Mouse (Mus musculus) lung, postnatal 0 days (tissue): ENCODE results near the gene Cacna2d3. TPM values are rescaled to one million over a fixed set of nuclear protein-coding genes. Genes with fewer than 3 reads are reported as not detected.

Source experiments
- ATAC-seq: fragments of 200-750 bp; cut with Nextera tagmentation; 2 replicates; pipeline ENCODE4 v1.8.0; 2017; ENCODE audit warnings: moderate library complexity
- DNase-seq: peaks from one replicate; pipeline ENCODE4 v3.0.0-alpha.2; 2016; ENCODE audit warnings: low spot score
- H3K27ac ChIP-seq: fragments of 300-500 bp; sonication (generic); 2 replicates; pipeline ENCODE4 v1.5.1; 2014; ENCODE audit warnings: antibody characterized with exemption, mild to moderate bottlenecking, low read length, mixed read lengths
- H3K27me3 ChIP-seq: fragments of 300-500 bp; sonication (generic); replicated peaks from 2 replicates; pipeline ENCODE4 v1.6.1; 2014; ENCODE audit warnings: low read length, mixed read lengths; ENCODE audit not compliant: insufficient read depth
- H3K36me3 ChIP-seq: fragments of 300-500 bp; sonication (generic); 2 replicates; pipeline ENCODE4 v1.6.1; 2014; ENCODE audit warnings: low read length, mixed read lengths; ENCODE audit not compliant: insufficient read depth
- H3K4me1 ChIP-seq: fragments of 300-500 bp; sonication (generic); 2 replicates; pipeline ENCODE4 v1.6.1; 2014; ENCODE audit warnings: antibody characterized with exemption, low read depth, low read length, mixed read lengths; ENCODE audit not compliant: insufficient read depth
- H3K4me2 ChIP-seq: fragments of 300-500 bp; sonication (generic); replicated peaks from 2 replicates; pipeline ENCODE4 v1.6.1; 2014; ENCODE audit warnings: low read depth, mild to moderate bottlenecking, low read length, moderate library complexity, mixed read lengths
- H3K4me3 ChIP-seq: fragments of 300-500 bp; sonication (generic); 2 replicates; pipeline ENCODE4 v1.5.1; 2014; ENCODE audit warnings: low read depth, low read length
- H3K9ac ChIP-seq: fragments of 300-500 bp; sonication (generic); replicated peaks from 2 replicates; pipeline ENCODE4 v1.6.1; 2014; ENCODE audit warnings: low read depth, mild to moderate bottlenecking
- H3K9me3 ChIP-seq: fragments of 300-500 bp; sonication (generic); 2 replicates; pipeline ENCODE4 v1.6.1; 2016; ENCODE audit warnings: low read length, mixed read lengths
- CTCF ChIP-seq: IDR thresholded peaks from 2 replicates; pipeline ENCODE4 v1.5.1; 2016; ENCODE audit warnings: antibody characterized with exemption, mild to moderate bottlenecking
- EP300 ChIP-seq: IDR thresholded peaks from 2 replicates; pipeline ENCODE4 v1.6.1; 2016; ENCODE audit warnings: antibody characterized with exemption, mild to moderate bottlenecking, control low read depth
- WGBS: fragments of 180-500 bp; shearing (Covaris S2); extraction: QIAGEN DNeasy Blood & Tissue Kit; methylation state at CpG from one replicate; pipeline ENCODE4 v1.1.7; 2014; 5-methylcytosine and 5-hydroxymethylcytosine counted together
- polyA plus RNA-seq: library from polyadenylated mRNA; unstranded; fragments of >200 nt; fragmentation: Nextera tagmentation; extraction: Ambion mirVana; gene quantifications from 2 replicates; pipeline ENCODE4 v1.2.1, GENCODE M21; 2015

Gene Cacna2d3
- polyA plus RNA-seq, 1 experiment from 2014 or later: 0.50 TPM

DNA sequence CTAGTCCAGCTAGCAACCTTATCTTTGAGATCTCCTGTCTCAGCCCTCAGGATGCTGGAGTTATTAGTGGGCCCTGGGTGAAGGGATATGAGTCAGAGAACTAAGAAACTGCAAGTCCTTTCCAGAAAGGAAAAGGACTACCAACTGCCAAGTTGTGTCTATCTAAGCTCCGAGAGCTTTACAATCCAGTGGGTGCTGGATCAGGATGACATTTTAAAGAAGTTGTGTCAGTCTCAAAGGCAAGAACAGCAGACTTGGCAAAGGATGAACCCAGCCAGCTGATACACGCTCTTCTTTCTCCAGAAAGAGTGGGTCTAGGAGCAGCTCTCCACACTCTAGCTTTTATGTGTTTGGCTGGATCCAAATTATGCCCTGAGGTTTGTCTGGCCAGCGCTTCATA lies 530.2 kb downstream of the Cacna2d3 start:
- DNase-seq: no peak
- H3K36me3 ChIP-seq: no peaks in the 10 kb centered on the region
- 66% methylated on average over 3 of the region's 3 CpGs for whole genome bisulfite sequencing

DNA sequence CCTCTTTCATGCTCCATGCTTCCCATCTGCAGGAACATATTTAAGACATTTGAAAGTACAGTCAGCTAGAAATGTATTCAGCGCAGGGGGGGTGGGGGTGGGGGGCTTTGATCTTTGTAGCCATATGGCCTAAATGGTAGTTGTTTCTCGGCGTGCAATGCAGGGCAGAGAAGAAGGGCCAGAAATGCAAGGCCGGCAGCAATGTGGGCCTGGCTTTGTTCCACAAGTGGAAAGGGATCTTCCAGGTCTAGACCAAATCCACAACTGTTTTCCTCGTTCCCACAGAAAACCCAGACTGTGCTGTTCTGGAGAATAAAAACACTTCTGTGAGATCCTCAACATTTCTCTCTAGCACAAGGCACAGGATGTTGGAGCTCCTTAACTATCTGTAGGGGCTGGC lies 537.9 kb downstream of the Cacna2d3 start:
- H3K27ac ChIP-seq: no peak overlapping the region
- TF ChIP-seq CTCF (no peak), EP300 (no peak)
- no peak overlapping the region for H3K4me2 ChIP-seq
- peaks cover 5% of the 10 kb centered on the region; the same call in 1 of the 2 replicates for H3K4me1 ChIP-seq
- no peak overlapping the region for H3K9ac ChIP-seq
- DNase-seq: no peak
- H3K27me3 ChIP-seq: no peaks in the 10 kb centered on the region
- H3K4me3 ChIP-seq: no peak overlapping the region
- no peaks in the 10 kb centered on the region for H3K36me3 ChIP-seq
- 60% methylated on average over 5 of the region's 5 CpGs for WGBS
- no peaks in the 10 kb centered on the region for H3K9me3 ChIP-seq
- ATAC-seq: no peak

More for the DNA sequence above, 530.2 kb downstream of the Cacna2d3 start:
- Histone ChIP-seq H3K4me3 (no peak overlapping the region), H3K27me3 (no peaks in the 10 kb centered on the region), H3K4me1 (no peaks in the 10 kb centered on the region), H3K9me3 (no peaks in the 10 kb centered on the region), H3K9ac (no peak overlapping the region), H3K4me2 (no peak overlapping the region), H3K27ac (no peak overlapping the region)
- TF ChIP-seq CTCF (no peak), EP300 (no peak)
- no peak for ATAC-seq

GRCm38 (mm10) chr14:29179397-29179888 lies 542.2 kb downstream of the Cacna2d3 start:
- H3K27ac ChIP-seq: no peak overlapping the region
- WGBS: 29% methylated on average over 11 of the region's 11 CpGs
- no peaks in the 10 kb centered on the region for H3K36me3 ChIP-seq

DNA sequence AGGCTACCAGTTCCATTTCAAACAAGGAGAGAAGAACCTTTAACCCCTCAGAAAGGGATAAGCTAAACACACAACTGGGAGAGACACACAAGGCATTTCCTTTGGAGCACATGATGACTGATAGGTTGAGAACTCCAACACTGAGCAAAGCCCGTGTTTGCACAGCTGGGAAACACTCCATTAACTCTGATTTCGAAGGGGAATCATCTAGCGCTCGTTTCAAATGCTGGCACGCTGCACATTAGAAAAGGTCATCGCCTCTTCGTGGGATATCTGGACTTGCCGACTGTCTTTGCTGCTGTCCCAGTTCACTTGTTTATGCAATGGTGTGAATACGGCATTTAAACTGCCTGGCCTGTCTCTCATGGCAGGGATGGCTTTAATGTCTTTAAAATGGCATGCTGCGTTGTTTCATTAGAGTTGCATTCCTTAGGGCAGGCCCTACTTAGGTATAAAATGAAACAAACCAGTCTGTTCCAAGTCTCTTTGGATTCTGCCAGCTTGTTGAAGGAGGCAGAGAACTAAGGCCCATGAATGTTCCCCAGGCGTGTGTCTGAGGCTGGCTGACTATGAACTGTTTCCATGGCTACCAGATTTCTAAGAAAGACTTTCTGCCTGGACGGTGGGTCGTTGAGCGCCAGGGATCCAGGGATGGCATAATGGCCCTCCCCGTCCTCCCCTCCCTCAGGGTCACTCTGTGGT lies 542.8 kb downstream of the Cacna2d3 start:
- Histone ChIP-seq H3K4me1 (peaks cover 5% of the 10 kb centered on the region; the same call in 1 of the 2 replicates), H3K27me3 (no peaks in the 10 kb centered on the region), H3K36me3 (no peaks in the 10 kb centered on the region), H3K27ac (no peak overlapping the region), H3K9me3 (no peaks in the 10 kb centered on the region), H3K4me2 (no peak overlapping the region), H3K9ac (no peak overlapping the region), H3K4me3 (no peak overlapping the region)
- TF ChIP-seq CTCF (no peak), EP300 (peak; percentile 29; the same call in 1 of the 2 replicates)
- peak; percentile 65 for DNase-seq
- ATAC-seq: peak; percentile 75
- 14% methylated on average over 15 of the region's 15 CpGs for WGBS

More at GRCm38 (mm10) chr14:29179397-29179888, 542.2 kb downstream of the Cacna2d3 start:
- no peak overlapping the region for H3K9ac ChIP-seq
- H3K9me3 ChIP-seq: no peaks in the 10 kb centered on the region
- no peaks in the 10 kb centered on the region for H3K27me3 ChIP-seq
- ATAC-seq (peak; percentile 77), DNase-seq (peak; percentile 39)
- H3K4me3 ChIP-seq: no peak overlapping the region
- TF ChIP-seq CTCF (no peak), EP300 (0 out of 2 replicates have a peak, but pooled peaks have one; percentile 39)
- peaks cover 5% of the 10 kb centered on the region; the same call in 1 of the 2 replicates for H3K4me1 ChIP-seq
- H3K4me2 ChIP-seq: no peak overlapping the region

GRCm38 (mm10) chr14:29174762-29175161 lies 546.9 kb downstream of the Cacna2d3 start:
- H3K36me3 ChIP-seq: no peaks in the 10 kb centered on the region

GRCm38 (mm10) chr14:29172207-29172606 lies 549.5 kb downstream of the Cacna2d3 start:
- H3K4me2 ChIP-seq: no peak overlapping the region
- no peak overlapping the region for H3K27ac ChIP-seq
- TF ChIP-seq EP300 (no peak), CTCF (no peak)
- H3K4me1 ChIP-seq: no peaks in the 10 kb centered on the region
- ATAC-seq: no peak
- no peaks in the 10 kb centered on the region for H3K36me3 ChIP-seq
- H3K4me3 ChIP-seq: no peak overlapping the region
- no peaks in the 10 kb centered on the region for H3K9me3 ChIP-seq
- no peak overlapping the region for H3K9ac ChIP-seq
- 79% methylated on average over 2 of the region's 2 CpGs for WGBS
- DNase-seq: no peak
- H3K27me3 ChIP-seq: no peaks in the 10 kb centered on the region

More at GRCm38 (mm10) chr14:29174762-29175161, 546.9 kb downstream of the Cacna2d3 start:
- no peaks in the 10 kb centered on the region for H3K27me3 ChIP-seq
- no peaks in the 10 kb centered on the region for H3K9me3 ChIP-seq
- no peak overlapping the region for H3K9ac ChIP-seq
- ATAC-seq (no peak), DNase-seq (no peak)
- TF ChIP-seq CTCF (no peak), EP300 (no peak)
- H3K4me3 ChIP-seq: no peak overlapping the region
- no peak overlapping the region for H3K27ac ChIP-seq
- no peak overlapping the region for H3K4me2 ChIP-seq
- 58% methylated on average over 3 of the region's 3 CpGs for WGBS
- H3K4me1 ChIP-seq: peaks cover 5% of the 10 kb centered on the region; the same call in 1 of the 2 replicates
